Mouse (Mus musculus) limb, embryonic 14.5 days (tissue): Measurements from ENCODE around the gene Zdhhc19. TPM values are rescaled to one million over a fixed set of nuclear protein-coding genes. Genes with fewer than 3 reads are reported as not detected.

Source experiments
- ATAC-seq: fragments of 200-750 bp; cut with Nextera tagmentation; 2 replicates; pipeline ENCODE4 v1.8.0; 2017; ENCODE audit warnings: low read depth, moderate number of reproducible peaks, moderate TSS enrichment; ENCODE audit not compliant: low FRiP score
- DNase-seq: peaks from one replicate; pipeline ENCODE4 v3.0.0-alpha.2; 2015; ENCODE audit warnings: low spot score
- H3K27ac ChIP-seq: fragments of 300-500 bp; sonication (generic); replicated peaks from 2 replicates; pipeline ENCODE4 v1.5.1; 2014; ENCODE audit warnings: low read depth, mild to moderate bottlenecking, low read length, moderate library complexity, mixed read lengths
- H3K27me3 ChIP-seq: fragments of 300-500 bp; sonication (generic); 2 replicates; pipeline ENCODE4 v1.6.1; 2014; ENCODE audit warnings: low read length, mixed read lengths; ENCODE audit not compliant: control insufficient read depth, insufficient read depth
- H3K36me3 ChIP-seq: fragments of 300-500 bp; sonication (generic); 2 replicates; pipeline ENCODE4 v1.6.1; 2014; ENCODE audit warnings: mild to moderate bottlenecking, low read length, moderate library complexity, mixed read lengths; ENCODE audit not compliant: control insufficient read depth, insufficient read depth
- H3K4me1 ChIP-seq: fragments of 300-500 bp; sonication (generic); 2 replicates; pipeline ENCODE4 v1.6.1; 2014; ENCODE audit warnings: antibody characterized with exemption, low read length, mixed read lengths; ENCODE audit not compliant: control insufficient read depth, insufficient read depth
- H3K4me2 ChIP-seq: fragments of 300-500 bp; sonication (generic); replicated peaks from 2 replicates; pipeline ENCODE4 v1.6.1; 2014; ENCODE audit warnings: low read depth, mild to moderate bottlenecking, low read length, moderate library complexity; ENCODE audit not compliant: severe bottlenecking
- H3K4me3 ChIP-seq: fragments of 300-500 bp; sonication (generic); replicated peaks from 2 replicates; pipeline ENCODE4 v1.5.1; 2014; ENCODE audit warnings: low read length
- H3K9ac ChIP-seq: fragments of 300-500 bp; sonication (generic); 2 replicates; pipeline ENCODE4 v1.6.1; 2014; ENCODE audit warnings: mild to moderate bottlenecking, low read depth, low read length, moderate library complexity; ENCODE audit not compliant: severe bottlenecking
- H3K9me3 ChIP-seq: fragments of 300-500 bp; sonication (generic); 2 replicates; pipeline ENCODE4 v1.6.1; 2016; ENCODE audit warnings: low read length; ENCODE audit not compliant: control insufficient read depth
- POLR2A ChIP-seq: fragments of 200-500 bp; IDR thresholded peaks from 2 replicates; pipeline ENCODE4 v1.8.0; 2012; ENCODE audit warnings: inconsistent platforms, mild to moderate bottlenecking, moderate library complexity, borderline replicate concordance; ENCODE audit not compliant: insufficient read depth, insufficient read length; ENCODE audit errors: extremely low read depth
- WGBS: fragments of 180-500 bp; shearing (Covaris S2); extraction: QIAGEN DNeasy Blood & Tissue Kit; methylation state at CpG from one replicate; pipeline ENCODE4 v1.1.7; 2014; 5-methylcytosine and 5-hydroxymethylcytosine counted together
- polyA plus RNA-seq, 2 experiments: library from polyadenylated mRNA; depleted of rRNA in 1 of 2; stranded (reverse) in 1 of 2; unstranded in 1 of 2; fragments of >200 nt; fragmentation: Nextera tagmentation in 1 of 2; extraction: Ambion mirVana in 1 of 2; gene quantifications; 2 replicates each; pipeline versions ENCODE4 v1.2.1 to v1.2.3; 2012 to 2014

Zdhhc19 gene
- polyA plus RNA-seq, 2 experiments: not detected

GRCm38 (mm10) chr16:32522578-32523194 is 26.6 kb downstream of the Zdhhc19 start:
- Histone ChIP-seq H3K27ac (no peak overlapping the region), H3K9ac (no peak overlapping the region), H3K27me3 (no peaks in the 10 kb centered on the region), H3K4me2 (no peak overlapping the region), H3K4me1 (no peaks in the 10 kb centered on the region), H3K9me3 (no peaks in the 10 kb centered on the region), H3K36me3 (no peaks in the 10 kb centered on the region), H3K4me3 (no peak overlapping the region)
- TF ChIP-seq POLR2A: no peak
- no peak for DNase-seq
- 48% methylated on average over 6 of the region's 6 CpGs for WGBS
- no peak for ATAC-seq

GRCm38 (mm10) chr16:32523462-32524243 is 27.6 kb downstream of the Zdhhc19 start:
- 62% methylated on average over 8 of the region's 8 CpGs for WGBS
- H3K4me1 ChIP-seq: no peaks in the 10 kb centered on the region
- H3K4me2 ChIP-seq: no peak overlapping the region
- DNase-seq (no peak), ATAC-seq (peak; percentile 75)
- no peaks in the 10 kb centered on the region for H3K27me3 ChIP-seq
- H3K4me3 ChIP-seq: no peak overlapping the region
- H3K36me3 ChIP-seq: no peaks in the 10 kb centered on the region
- H3K9ac ChIP-seq: no peak overlapping the region
- no peak for TF ChIP-seq POLR2A
- no peak overlapping the region for H3K27ac ChIP-seq
- no peaks in the 10 kb centered on the region for H3K9me3 ChIP-seq

GRCm38 (mm10) chr16:32524244-32524615 is 28.2 kb downstream of the Zdhhc19 start:
- Histone ChIP-seq H3K27me3 (no peaks in the 10 kb centered on the region), H3K4me1 (no peaks in the 10 kb centered on the region), H3K36me3 (no peaks in the 10 kb centered on the region), H3K27ac (no peak overlapping the region), H3K4me3 (no peak overlapping the region), H3K4me2 (no peak overlapping the region), H3K9ac (no peak overlapping the region), H3K9me3 (no peaks in the 10 kb centered on the region)
- 82% methylated on average over 5 of the region's 5 CpGs for WGBS
- DNase-seq: no peak
- no peak for TF ChIP-seq POLR2A
- ATAC-seq: no peak

- 64% methylated on average over 7 of the region's 7 CpGs for WGBS
- Histone ChIP-seq H3K4me3 (no peak overlapping the region), H3K9ac (no peak overlapping the region), H3K36me3 (no peaks in the 10 kb centered on the region), H3K4me2 (no peak overlapping the region), H3K4me1 (no peaks in the 10 kb centered on the region), H3K27me3 (no peaks in the 10 kb centered on the region), H3K27ac (no peak overlapping the region), H3K9me3 (no peaks in the 10 kb centered on the region)
- no peak for ATAC-seq
- no peak for DNase-seq
- no peak for TF ChIP-seq POLR2A
Measured at GRCm38 (mm10) chr16:32526906-32527305, 30.8 kb downstream of the Zdhhc19 start.

GRCm38 (mm10) chr16:32532878-32533826 is 37.1 kb downstream of the Zdhhc19 start:
- Histone ChIP-seq H3K27ac (no peak overlapping the region), H3K4me3 (no peak overlapping the region), H3K4me1 (peaks cover 12% of the 10 kb centered on the region; the same call in 1 of the 2 replicates), H3K36me3 (no peaks in the 10 kb centered on the region), H3K9ac (no peak overlapping the region), H3K27me3 (no peaks in the 10 kb centered on the region), H3K9me3 (no peaks in the 10 kb centered on the region), H3K4me2 (no peak overlapping the region)
- ATAC-seq: no peak
- no peak for DNase-seq
- WGBS: 66% methylated on average over 18 of the region's 18 CpGs
- no peak for TF ChIP-seq POLR2A
